Mouse (Mus musculus) R1 (cell line): ENCODE data around the gene Tmem231.

ENCODE experiments used
- DNase-seq: peaks from one replicate; pipeline ENCODE4 v3.0.0-alpha.2; 2018; ENCODE audit warnings: low read depth, low spot score

The Tmem231 gene

DNA sequence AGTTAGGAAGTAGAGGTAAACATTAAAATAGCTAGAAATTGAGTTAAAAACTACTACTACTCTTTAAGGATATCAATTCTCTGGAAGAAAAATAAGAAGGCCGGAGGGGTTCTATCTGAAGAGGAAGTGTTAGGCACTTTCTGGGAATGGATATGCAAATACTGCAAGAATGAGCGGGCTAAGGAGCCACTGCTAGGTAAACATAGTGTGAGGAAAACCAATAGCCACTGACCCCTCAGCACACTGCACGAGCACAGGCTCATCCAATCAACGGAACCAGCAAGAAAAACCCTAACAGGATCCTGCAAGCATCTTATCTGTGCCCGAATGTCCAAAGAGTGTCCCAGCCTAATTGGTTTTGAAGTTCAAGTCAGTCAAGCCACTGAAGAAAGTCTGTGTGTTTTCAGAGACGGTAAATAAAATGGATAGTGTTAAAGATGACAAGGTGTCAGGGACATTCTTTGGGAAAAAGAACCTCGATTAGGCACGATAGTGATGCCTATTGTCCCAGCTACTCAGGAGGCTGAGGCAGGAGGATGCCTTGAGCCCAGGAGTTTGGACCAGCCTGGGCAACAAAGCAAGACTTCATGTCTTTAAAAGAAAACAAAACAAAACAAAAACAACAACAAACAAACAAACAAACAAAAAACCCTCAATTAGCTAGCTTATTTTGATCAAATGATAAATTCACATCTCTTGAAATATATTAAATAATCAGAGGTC lies 68.4 kb downstream of the Tmem231 start:
- DNase-seq, result no peak

DNA sequence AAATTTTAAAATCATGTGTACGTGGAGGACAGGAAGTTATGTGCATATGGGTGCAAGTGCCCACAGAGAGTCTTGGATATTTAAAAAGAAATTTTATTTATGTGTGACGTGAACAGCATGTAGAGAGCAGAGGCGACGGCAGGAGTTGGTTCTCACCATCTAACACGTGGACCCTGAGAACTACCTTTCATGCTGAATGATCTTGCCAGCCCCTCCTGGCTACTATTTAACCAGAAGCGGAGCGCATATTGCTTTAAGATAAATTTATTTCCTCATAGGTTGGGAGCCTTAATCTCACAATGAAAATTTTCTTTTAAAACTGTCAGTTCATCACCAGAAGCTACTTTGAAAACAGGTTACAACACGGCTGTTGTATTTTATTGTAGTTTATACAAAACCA lies 69.0 kb downstream of the Tmem231 start:
- DNase-seq, result no peak

DNA sequence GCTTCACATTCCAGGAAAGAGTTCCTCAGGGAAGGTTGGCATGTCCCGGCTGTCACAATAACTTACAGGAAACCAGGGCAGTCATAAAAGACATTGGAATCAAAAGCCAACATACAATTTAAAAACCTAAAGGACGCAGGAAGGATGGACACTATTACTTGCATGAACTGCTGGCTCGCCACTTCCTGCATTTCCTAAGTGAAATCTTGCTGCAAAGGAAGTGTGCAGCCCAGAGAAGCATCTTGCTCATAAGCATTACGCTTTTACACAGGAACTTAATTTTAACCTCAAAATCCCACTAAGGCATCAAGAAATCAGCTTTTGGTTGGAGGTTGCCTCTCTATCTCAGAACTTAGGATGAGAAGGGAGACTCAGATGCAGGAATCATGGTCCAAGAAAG lies 70.4 kb downstream of the Tmem231 start:
- DNase-seq, result no peak
